Mouse (Mus musculus) kidney, adult 2 months (tissue): Measurements from ENCODE around the gene Taldo1.

Experiments
- CTCF ChIP-seq: fragments of 200-500 bp; conservative IDR thresholded peaks from 2 replicates; pipeline ENCODE4 v1.5.1; 2011; ENCODE audit warnings: low read depth, mild to moderate bottlenecking, control low read depth, low read length, moderate library complexity, mixed read lengths; ENCODE audit not compliant: insufficient read depth, insufficient read length
- POLR2A ChIP-seq: fragments of 200-500 bp; IDR thresholded peaks from one replicate; pipeline ENCODE4 v1.6.1; 2011; ENCODE audit warnings: low read depth, low read length, control low read depth

DNA sequence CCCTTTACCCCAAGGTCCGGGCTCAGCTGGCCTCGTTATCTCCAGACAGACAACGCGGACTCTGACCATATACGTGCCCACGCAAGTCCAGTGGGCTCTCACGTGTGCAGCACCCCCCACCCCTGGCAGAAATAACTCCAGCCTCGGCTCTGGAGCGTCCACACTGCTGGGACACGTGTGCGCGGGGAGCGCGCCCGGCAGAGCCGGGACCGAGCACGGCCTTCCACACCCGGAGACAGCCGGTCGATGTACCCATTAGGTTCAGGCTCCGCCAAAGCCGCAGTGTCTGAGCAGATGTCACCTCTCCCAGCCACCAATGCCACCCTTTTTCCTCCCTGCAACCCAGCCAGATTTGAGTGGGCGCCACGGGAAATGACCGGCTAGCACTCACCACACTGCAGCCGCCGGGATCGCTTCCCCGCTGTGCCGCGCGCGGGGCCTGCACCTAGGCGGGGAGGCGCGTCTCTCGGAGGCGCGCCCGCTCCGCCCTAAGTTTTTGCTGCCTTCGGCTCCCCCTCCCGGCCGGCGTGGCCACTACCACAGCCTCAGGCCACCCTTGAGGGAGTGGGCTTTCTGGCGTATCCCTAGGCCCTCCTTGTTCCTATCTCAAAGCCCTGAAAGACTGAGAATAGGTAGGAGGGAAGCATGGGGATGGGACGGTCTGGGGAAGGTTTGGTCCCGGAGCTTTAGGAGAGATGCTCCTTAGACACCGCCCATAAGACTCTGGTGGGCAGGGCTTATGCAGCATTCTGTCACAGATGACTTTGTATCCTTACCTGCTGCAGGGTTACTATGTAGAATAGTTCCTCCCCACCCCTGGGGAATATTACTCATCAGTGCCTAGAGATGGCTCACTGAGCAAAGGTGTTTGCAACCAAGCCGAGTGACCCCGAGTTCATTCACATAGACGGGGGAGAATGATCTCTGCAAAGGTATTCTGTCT, 45.5 kb downstream of the Taldo1 start, which contains the start of gene Slc25a22:
- peak; percentile 57 for TF ChIP-seq CTCF
- TF ChIP-seq POLR2A, result peak; percentile 8
